Mouse (Mus musculus): ENCODE data around the gene Tns1. TPM values are rescaled to one million over a fixed set of nuclear protein-coding genes. Genes with fewer than 3 reads are reported as not detected.
"Not testable (repeated sequence)": the region's sequence is repeated elsewhere in the genome, so short reads cannot be mapped to it uniquely, and the experiment has no call there.

Gene Tns1
- 44.4 and 45.1 TPM in 2 replicates for polyA plus RNA-seq (2015; fragmentation: Nextera tagmentation; extraction: Ambion mirVana)

DNA sequence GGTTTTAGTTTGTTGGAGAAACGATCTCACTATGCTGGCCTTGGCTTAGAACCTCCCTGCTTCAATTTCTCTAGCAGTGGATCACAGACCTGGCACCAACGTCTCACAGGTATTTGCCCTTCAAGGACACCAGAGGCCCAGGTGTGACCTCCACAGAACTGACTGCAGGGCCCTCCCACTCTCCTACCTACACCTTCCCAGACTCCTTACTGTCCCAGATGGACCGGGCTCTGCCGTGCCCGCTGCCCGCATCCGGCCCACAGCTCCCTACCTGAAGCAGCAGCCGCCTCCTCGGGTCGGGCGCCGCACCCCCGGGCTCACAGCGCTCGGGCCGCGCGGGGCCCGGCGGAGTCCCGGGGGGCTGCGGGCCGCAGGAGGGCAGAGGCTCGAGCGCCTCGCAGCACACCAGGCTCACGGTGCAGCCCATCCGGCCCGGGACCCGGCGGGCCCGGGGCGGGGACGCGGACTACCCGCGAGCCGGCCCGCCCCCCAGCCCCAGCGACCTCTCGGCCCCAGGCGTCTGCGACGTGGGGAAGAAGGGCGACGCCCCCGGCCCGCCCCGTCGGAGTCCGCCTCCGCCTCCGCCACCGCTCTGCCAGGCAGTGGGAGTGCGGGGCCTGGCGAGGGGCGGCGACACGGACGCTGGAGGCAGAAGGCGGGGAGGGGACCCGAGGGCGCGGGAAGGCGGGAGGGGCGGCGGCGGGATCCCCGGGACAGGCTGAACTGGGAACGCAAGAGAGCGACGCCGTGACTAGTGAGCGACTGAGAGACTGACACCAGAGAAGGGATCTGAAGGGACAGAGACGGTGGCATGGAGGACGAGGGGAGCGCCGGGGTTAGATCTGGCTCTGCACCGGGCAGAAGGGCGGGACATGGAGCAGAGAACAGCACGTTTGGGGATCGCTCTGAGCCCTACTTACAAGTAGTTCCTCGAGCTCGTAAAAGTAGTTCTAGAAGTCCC lies at the start of gene Tns1:
TSS of gene Tns1 (minus strand) at position 429 of the 961 bp plus-strand sequence.
- H3K27me3 ChIP-seq, result peaks cover 39% of the 10 kb centered on the region
- peak; percentile 59 for ATAC-seq (ENCODE audit: low FRiP score, low read depth)
- H3K9me3 ChIP-seq, result no peaks in the 10 kb centered on the region
- peak within 1 kb of the TSS; percentile 48; the same call in 1 of the 2 replicates for H3K27ac ChIP-seq
- H3K4me1 ChIP-seq, result peaks cover 23% of the 10 kb centered on the region
- peak within 1 kb of the TSS; percentile 61 for H3K4me3 ChIP-seq
- WGBS, result under 1% methylated on average over 82 of the region's 84 CpGs
- H3K4me2 ChIP-seq (replicated peaks), result peak within 1 kb of the TSS; percentile 92
- H3K36me3 ChIP-seq, result no peaks in the 10 kb centered on the region
- peak within 1 kb of the TSS; percentile 83 for H3K9ac ChIP-seq

DNA sequence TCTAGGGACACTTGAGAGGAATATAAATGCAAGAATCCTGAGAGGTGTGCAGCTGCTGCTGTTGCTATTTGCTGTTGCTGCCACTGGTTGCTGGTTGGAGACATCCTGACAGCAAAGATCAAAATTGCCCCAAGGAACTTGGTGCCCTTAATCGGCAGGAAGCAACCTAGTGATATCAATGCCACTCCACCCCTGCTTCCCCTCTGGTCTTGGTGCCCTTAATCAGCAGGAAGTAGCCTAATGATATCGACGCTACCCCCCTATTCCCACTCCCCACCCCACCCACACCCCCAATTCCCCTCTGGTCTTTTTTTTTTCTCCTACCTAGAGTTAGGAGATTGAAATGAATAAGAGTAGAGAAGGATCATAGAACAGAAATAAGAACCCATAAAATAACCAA lies 48.5 kb upstream of the Tns1 start:
- Histone ChIP-seq H3K4me1 (no peaks in the 10 kb centered on the region), H3K27ac (no peak overlapping the region), H3K36me3 (no peaks in the 10 kb centered on the region), H3K4me3 (no peak overlapping the region), H3K9ac (no peak overlapping the region), H3K27me3 (no peaks in the 10 kb centered on the region), H3K4me2 (replicated peaks) (no peak overlapping the region), H3K9me3 (no peaks in the 10 kb centered on the region)
- 81% methylated on average over 3 of the region's 3 CpGs for WGBS
- no peak for ATAC-seq (ENCODE audit: low FRiP score, low read depth)

DNA sequence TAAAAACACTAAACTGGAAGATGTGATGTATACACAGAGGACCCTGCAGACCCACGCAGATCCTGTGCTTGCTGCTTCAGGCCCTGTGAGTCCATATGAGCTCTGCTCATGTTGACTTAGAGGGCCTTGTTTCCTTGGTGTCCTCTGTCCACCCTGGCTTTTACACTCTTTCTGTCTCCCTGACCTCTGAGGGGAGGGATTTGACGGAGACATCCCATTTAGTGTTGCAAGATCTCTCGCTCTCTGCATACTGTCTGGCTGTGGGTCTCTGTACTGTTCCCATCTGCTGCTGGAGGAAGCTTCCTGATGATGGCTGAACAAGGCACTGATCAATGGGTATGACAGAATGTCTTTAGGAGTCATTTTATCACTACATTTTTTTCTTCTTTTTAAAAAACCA lies 45.5 kb upstream of the Tns1 start:
- H3K27ac ChIP-seq, result no peak overlapping the region
- WGBS, result 85% methylated on average over 3 of the region's 3 CpGs

DNA sequence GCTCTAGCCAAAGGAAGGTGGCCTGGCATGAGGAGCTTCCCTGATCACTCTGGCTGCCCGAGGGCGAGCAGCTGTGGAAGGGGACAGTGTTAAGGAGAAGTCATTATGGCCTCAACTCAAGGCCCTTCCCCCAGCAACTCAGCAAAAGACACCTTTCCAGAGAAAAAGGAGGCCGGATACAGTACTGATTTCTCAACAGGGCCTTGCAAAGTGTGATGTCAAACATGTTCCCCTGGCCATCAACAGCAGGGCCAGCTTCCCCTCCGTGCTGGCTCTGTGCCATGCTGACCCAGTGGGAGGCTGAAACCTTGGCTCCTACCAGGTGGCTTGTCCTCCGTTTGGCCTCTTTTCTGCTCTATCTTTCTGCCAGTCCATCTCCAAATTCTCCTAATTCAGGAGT lies 42.9 kb upstream of the Tns1 start:
- Histone ChIP-seq H3K36me3 (no peaks in the 10 kb centered on the region), H3K9ac (no peak overlapping the region), H3K4me2 (replicated peaks) (no peak overlapping the region), H3K27me3 (no peaks in the 10 kb centered on the region), H3K27ac (no peak overlapping the region), H3K4me3 (no peak overlapping the region), H3K9me3 (no peaks in the 10 kb centered on the region), H3K4me1 (no peaks in the 10 kb centered on the region)
- no peak for ATAC-seq (ENCODE audit: low FRiP score, low read depth)
- WGBS, result 81% methylated on average over 5 of the region's 5 CpGs

More for the DNA sequence above, 45.5 kb upstream of the Tns1 start:
- H3K4me2 ChIP-seq (replicated peaks), result no peak overlapping the region
- ATAC-seq (ENCODE audit: low FRiP score, low read depth), result no peak
- H3K27me3 ChIP-seq, result no peaks in the 10 kb centered on the region
- no peaks in the 10 kb centered on the region for H3K36me3 ChIP-seq
- no peaks in the 10 kb centered on the region for H3K4me1 ChIP-seq
- no peak overlapping the region for H3K9ac ChIP-seq
- H3K4me3 ChIP-seq, result no peak overlapping the region
- H3K9me3 ChIP-seq, result no peaks in the 10 kb centered on the region

DNA sequence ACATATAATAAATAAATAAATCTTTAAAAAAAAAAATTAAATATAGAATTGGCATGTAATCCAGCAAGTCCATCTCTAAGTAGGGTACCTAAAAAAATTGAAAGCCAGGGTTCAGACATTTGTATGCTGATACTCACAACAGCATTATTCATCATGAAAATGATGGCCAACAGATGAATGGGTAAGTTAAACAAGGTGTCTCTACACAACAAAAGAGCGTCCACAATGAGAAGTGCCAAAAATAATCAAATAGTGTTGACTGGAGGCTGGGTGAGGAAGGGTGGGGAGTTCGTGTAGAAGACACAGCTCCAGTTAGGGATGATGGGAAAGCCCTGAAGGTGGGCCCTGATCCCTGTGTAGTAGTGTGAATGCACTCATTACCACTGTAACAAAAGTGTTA lies 35.8 kb upstream of the Tns1 start:
- Histone ChIP-seq H3K4me1 (no peaks in the 10 kb centered on the region), H3K4me3 (no peak overlapping the region), H3K9me3 (no peaks in the 10 kb centered on the region), H3K27me3 (no peaks in the 10 kb centered on the region), H3K9ac (no peak overlapping the region), H3K27ac (no peak overlapping the region), H3K36me3 (no peaks in the 10 kb centered on the region), H3K4me2 (replicated peaks) (no peak overlapping the region)
- 70% methylated on average over 2 of the region's 2 CpGs for WGBS
- no peak for ATAC-seq (ENCODE audit: low FRiP score, low read depth)

DNA sequence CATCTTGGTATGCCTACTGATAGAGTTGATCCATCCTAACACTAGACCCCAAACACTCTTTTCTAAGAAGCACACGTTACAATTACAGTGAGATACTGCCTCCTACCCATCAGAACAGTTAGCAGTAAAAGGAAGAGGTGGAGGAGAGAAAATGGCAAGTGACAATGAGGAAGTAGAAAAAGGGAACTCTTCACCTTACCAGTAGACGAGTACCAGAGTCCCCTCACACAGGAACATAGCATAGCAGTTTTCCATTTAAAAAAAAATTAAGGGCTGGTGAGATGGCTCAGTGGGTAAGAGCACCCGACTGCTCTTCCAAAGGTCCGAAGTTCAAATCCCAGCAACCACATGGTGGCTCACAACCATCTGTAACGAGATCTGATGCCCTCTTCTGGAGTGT lies 35.4 kb upstream of the Tns1 start:
- H3K9me3 ChIP-seq; H3K36me3 ChIP-seq; H3K4me1 ChIP-seq; H3K4me3 ChIP-seq; H3K4me2 ChIP-seq (replicated peaks); H3K27ac ChIP-seq; H3K9ac ChIP-seq; ATAC-seq (ENCODE audit: low FRiP score, low read depth); H3K27me3 ChIP-seq: not testable (repeated sequence)
- WGBS, result 82% methylated on average over 5 of the region's 5 CpGs

DNA sequence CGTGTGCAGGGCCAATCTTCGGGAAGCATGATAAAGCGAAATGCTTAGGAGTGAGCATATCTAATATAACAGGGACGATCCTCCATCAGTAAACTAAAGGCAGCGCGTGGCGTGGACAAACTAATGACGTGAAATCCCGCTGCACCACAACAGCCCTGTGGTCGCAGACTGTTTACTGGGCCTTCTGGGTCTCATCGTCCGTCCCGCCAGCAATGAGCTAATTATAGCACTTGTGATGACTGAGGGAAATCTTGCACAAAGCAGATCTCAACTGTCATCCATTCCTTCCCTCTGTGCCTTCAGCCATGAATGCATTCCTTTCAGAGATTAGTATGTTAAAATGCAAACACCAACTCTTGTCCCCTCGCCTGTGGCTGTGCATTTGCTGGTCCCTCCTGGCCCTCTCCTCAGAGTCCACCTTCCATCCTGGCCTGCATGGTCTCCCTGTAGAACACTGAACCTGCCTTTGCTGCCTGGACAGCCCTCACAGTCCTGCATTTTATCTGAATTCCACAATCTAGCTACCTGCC lies 32.2 kb upstream of the Tns1 start:
- no peak for ATAC-seq (ENCODE audit: low FRiP score, low read depth)
- Histone ChIP-seq H3K4me3 (no peak overlapping the region), H3K4me1 (no peaks in the 10 kb centered on the region), H3K4me2 (replicated peaks) (no peak overlapping the region), H3K36me3 (no peaks in the 10 kb centered on the region), H3K27ac (no peak overlapping the region), H3K9me3 (no peaks in the 10 kb centered on the region), H3K9ac (no peak overlapping the region), H3K27me3 (no peaks in the 10 kb centered on the region)
- WGBS, result 83% methylated on average over 14 of the region's 14 CpGs

DNA sequence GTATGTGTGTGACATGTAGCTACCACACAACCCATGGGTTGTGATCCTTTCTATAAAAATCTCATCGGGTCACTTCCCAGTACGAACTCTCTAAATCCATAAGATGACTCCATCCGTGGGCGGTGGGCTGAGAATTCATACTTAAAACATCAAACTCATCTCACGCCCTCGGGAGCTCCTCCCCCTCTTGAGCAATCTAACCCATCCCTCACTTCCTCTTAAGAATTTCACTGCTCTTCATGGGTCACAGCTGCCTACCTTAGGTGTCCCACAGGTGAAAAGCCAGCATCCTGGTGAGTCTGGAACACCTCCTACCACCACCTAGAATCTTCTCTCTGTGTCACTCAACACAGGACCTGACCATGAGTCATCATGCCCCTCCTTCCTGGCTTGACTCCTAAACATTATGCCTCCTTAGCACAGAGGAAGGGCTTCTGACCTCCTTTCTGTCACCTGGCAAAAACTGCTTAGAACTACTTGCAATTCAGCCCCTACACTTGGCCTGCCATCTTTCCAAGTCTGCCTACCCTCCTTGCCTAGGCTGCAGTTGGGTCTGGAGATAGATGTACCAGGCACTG lies 31.3 kb upstream of the Tns1 start:
- Histone ChIP-seq H3K27me3 (no peaks in the 10 kb centered on the region), H3K4me3 (no peak overlapping the region), H3K27ac (no peak overlapping the region), H3K9me3 (no peaks in the 10 kb centered on the region), H3K4me1 (no peaks in the 10 kb centered on the region), H3K36me3 (no peaks in the 10 kb centered on the region), H3K9ac (no peak overlapping the region), H3K4me2 (replicated peaks) (no peak overlapping the region)
- 94% methylated on average over 6 of the region's 6 CpGs for WGBS
- ATAC-seq (ENCODE audit: low FRiP score, low read depth), result no peak

DNA sequence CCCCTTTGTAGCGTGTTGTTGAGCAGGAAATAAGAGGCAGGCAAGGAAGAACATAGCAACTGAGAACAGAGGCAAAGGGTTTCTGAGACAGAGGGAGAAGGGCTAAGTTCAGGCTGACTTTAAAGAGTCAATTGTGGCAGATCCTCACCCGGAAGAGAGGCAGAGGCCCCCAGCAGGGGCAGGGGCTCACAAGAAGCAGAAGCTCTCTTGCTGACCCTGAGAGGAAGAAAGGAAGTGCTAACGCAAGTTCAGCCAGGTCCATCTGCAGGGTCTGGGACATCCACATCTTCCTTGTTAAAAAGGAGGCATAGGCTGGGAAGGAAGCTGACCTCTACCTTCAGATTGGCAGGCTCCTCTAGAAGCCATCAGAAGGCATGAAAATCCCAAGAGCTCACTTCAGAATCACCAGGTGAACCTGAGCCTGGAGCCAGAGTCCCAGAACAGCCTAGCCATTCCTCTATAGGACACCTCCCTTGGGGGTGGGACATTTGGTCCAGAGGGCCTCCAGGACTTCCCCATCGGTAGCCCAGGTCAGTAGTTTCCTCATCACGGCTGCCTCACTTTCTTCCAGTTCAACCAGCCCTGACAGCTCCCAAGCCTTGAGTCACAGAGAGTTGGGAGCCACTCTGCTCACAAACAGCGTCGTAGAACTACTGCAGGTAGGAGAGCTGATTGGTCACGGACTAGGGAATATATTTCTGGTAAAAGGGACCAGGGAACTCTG lies 29.4 kb upstream of the Tns1 start, which contains the start of gene Cxcr2:
TSS of gene Cxcr2 (plus strand) at position 529 of the 724 bp plus-strand sequence.
- Histone ChIP-seq H3K4me3 (no peak within 1 kb of the TSS), H3K36me3 (no peaks in the 10 kb centered on the region), H3K4me2 (replicated peaks) (no peak within 1 kb of the TSS), H3K27ac (no peak within 1 kb of the TSS), H3K27me3 (no peaks in the 10 kb centered on the region), H3K9ac (no peak within 1 kb of the TSS), H3K4me1 (no peaks in the 10 kb centered on the region), H3K9me3 (no peaks in the 10 kb centered on the region)
- WGBS, result 72% methylated on average over 8 of the region's 8 CpGs
- ATAC-seq (ENCODE audit: low FRiP score, low read depth), result no peak

DNA sequence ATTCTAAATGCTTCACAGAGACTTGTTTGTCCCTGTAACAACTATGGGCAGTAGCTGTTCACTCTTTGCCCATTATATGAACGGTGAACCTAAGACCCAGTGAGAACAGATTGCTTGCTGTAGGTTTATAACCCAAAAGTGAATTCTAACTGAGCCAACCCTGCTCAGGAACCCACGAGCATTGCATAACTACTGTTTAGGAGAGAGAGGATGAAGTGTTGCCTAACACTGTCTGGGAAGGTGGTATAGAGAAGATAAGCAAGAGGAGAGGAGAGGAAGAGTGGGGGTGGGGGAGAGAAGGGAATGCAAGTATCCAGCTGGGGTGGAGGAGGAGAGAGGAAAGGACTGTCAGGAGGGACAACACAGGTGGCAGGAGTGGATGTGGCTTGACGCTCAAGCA lies 26.8 kb upstream of the Tns1 start:
- H3K4me2 ChIP-seq (replicated peaks), result no peak overlapping the region
- no peak for ATAC-seq (ENCODE audit: low FRiP score, low read depth)
- no peaks in the 10 kb centered on the region for H3K9me3 ChIP-seq
- 75% methylated on average over 3 of the region's 3 CpGs for WGBS
- no peaks in the 10 kb centered on the region for H3K27me3 ChIP-seq
- H3K36me3 ChIP-seq, result no peaks in the 10 kb centered on the region
- H3K9ac ChIP-seq, result no peak overlapping the region
- no peak overlapping the region for H3K4me3 ChIP-seq
- H3K4me1 ChIP-seq, result no peaks in the 10 kb centered on the region
- no peak overlapping the region for H3K27ac ChIP-seq

DNA sequence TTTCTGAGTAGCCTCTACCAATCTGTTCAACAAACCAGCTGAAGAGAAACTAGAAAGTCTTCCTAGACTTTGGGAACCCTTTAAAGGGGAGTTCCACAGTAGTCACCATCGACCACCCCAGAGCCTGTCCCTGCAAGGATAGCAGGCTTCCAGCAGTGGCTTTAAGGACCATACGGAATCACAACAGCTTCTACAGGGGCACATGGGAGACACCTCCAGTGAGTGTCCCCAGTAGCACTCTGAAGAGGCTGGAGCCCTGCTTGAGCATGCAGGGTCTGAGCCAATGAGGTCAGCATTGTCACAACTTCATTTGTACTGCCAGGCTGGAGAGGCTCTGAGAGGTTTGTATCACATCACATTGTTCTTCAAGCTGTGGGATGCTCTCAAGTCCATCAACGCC lies 25.9 kb upstream of the Tns1 start:
- 77% methylated on average over 3 of the region's 3 CpGs for WGBS
- H3K4me2 ChIP-seq (replicated peaks), result no peak overlapping the region
- H3K36me3 ChIP-seq, result no peaks in the 10 kb centered on the region
- H3K4me3 ChIP-seq, result no peak overlapping the region
- H3K9ac ChIP-seq, result no peak overlapping the region
- no peak overlapping the region for H3K27ac ChIP-seq
- no peak for ATAC-seq (ENCODE audit: low FRiP score, low read depth)
- no peaks in the 10 kb centered on the region for H3K4me1 ChIP-seq
- H3K9me3 ChIP-seq, result no peaks in the 10 kb centered on the region
- H3K27me3 ChIP-seq, result no peaks in the 10 kb centered on the region

Data from limb, embryonic 13.5 days (tissue).